Mouse (Mus musculus) stomach, embryonic 16.5 days (tissue): ENCODE data around the gene Atp5b. TPM values are rescaled to one million over a fixed set of nuclear protein-coding genes. Genes with fewer than 3 reads are reported as not detected.

Experiments used
- ATAC-seq: fragments of 200-750 bp; cut with Nextera tagmentation; 2 replicates; pipeline ENCODE4 v1.8.0; 2017; ENCODE audit warnings: moderate number of reproducible peaks, moderate TSS enrichment; ENCODE audit not compliant: insufficient read depth, low FRiP score
- H3K27ac ChIP-seq: fragments of 300-500 bp; sonication (generic); 2 replicates; pipeline ENCODE4 v1.5.1; 2014; ENCODE audit warnings: low read length
- H3K27me3 ChIP-seq: fragments of 300-500 bp; sonication (generic); 2 replicates; pipeline ENCODE4 v1.6.1; 2014; ENCODE audit warnings: low read length, control low read depth, mixed read lengths; ENCODE audit not compliant: control insufficient read depth, insufficient read depth
- H3K36me3 ChIP-seq: fragments of 300-500 bp; sonication (generic); 2 replicates; pipeline ENCODE4 v1.6.1; 2014; ENCODE audit warnings: low read length; ENCODE audit not compliant: control insufficient read depth, insufficient read depth
- H3K4me1 ChIP-seq: fragments of 300-500 bp; sonication (generic); 2 replicates; pipeline ENCODE4 v1.6.1; 2014; ENCODE audit warnings: low read length, control low read depth, mixed read lengths; ENCODE audit not compliant: control insufficient read depth, insufficient read depth
- H3K4me2 ChIP-seq: fragments of 300-500 bp; sonication (generic); 2 replicates; pipeline ENCODE4 v1.6.1; 2014; ENCODE audit warnings: low read depth, low read length, mixed read lengths
- H3K4me3 ChIP-seq: fragments of 300-500 bp; sonication (generic); replicated peaks from 2 replicates; pipeline ENCODE4 v1.5.1; 2014; ENCODE audit warnings: mild to moderate bottlenecking, low read length
- H3K9ac ChIP-seq: fragments of 300-500 bp; sonication (generic); 2 replicates; pipeline ENCODE4 v1.6.1; 2014; ENCODE audit warnings: low read length
- H3K9me3 ChIP-seq: fragments of 300-500 bp; sonication (generic); replicated peaks from 2 replicates; pipeline ENCODE4 v1.6.1; 2016; ENCODE audit warnings: low read length, control low read depth; ENCODE audit not compliant: control insufficient read depth
- WGBS: fragments of 180-500 bp; shearing (Covaris S2); extraction: QIAGEN DNeasy Blood & Tissue Kit; methylation state at CpG from one replicate; pipeline ENCODE4 v1.1.7; 2014; 5-methylcytosine and 5-hydroxymethylcytosine counted together
- polyA plus RNA-seq: library from polyadenylated mRNA; unstranded; fragments of >200 nt; fragmentation: Nextera tagmentation; extraction: Ambion mirVana; gene quantifications from 2 replicates; pipeline ENCODE4 v1.2.1, GENCODE M21; 2015

Atp5b gene
- polyA plus RNA-seq, 1 experiment from 2014 or later, result 2,507 TPM

- Histone ChIP-seq H3K4me2 (peak overlapping the region; percentile 91), H3K9me3 (no peaks in the 10 kb centered on the region), H3K9ac (peak overlapping the region; percentile 87), H3K4me3 (peak overlapping the region; percentile 83), H3K36me3 (peaks cover 21% of the 10 kb centered on the region; the same call in 1 of the 2 replicates), H3K4me1 (peaks cover 28% of the 10 kb centered on the region), H3K27me3 (no peaks in the 10 kb centered on the region), H3K27ac (peak overlapping the region; percentile 97)
- 1% methylated on average over 79 of the region's 88 CpGs for WGBS
- peak; percentile 63 for ATAC-seq
Observed at GRCm38 (mm10) chr10:128092506-128093495, 9.7 kb downstream of the Atp5b start.

- H3K27ac ChIP-seq, result peak overlapping the region; percentile 97
- peak overlapping the region; percentile 91 for H3K4me2 ChIP-seq
- no peaks in the 10 kb centered on the region for H3K9me3 ChIP-seq
- H3K4me1 ChIP-seq, result peaks cover 28% of the 10 kb centered on the region
- no peak for ATAC-seq
- WGBS, result 29% methylated on average over 13 of the region's 13 CpGs
- H3K9ac ChIP-seq, result peak overlapping the region; percentile 87
- no peaks in the 10 kb centered on the region for H3K27me3 ChIP-seq
- peak overlapping the region; percentile 83 for H3K4me3 ChIP-seq
- peaks cover 13% of the 10 kb centered on the region; the same call in 1 of the 2 replicates for H3K36me3 ChIP-seq
Observed at GRCm38 (mm10) chr10:128093496-128094294, 10.6 kb downstream of the Atp5b start.

GRCm38 (mm10) chr10:128094340-128094968 is 11.4 kb downstream of the Atp5b start:
- peaks cover 7% of the 10 kb centered on the region; the same call in 1 of the 2 replicates for H3K36me3 ChIP-seq
- H3K9me3 ChIP-seq, result no peaks in the 10 kb centered on the region
- 13% methylated on average over 19 of the region's 19 CpGs for WGBS
- peak overlapping the region; percentile 61 for H3K9ac ChIP-seq
- H3K4me1 ChIP-seq, result peaks cover 28% of the 10 kb centered on the region
- peak overlapping the region; percentile 83 for H3K4me3 ChIP-seq
- peak overlapping the region; percentile 91 for H3K4me2 ChIP-seq
- peak; percentile 82 for ATAC-seq
- H3K27ac ChIP-seq, result peak overlapping the region; percentile 97
- H3K27me3 ChIP-seq, result no peaks in the 10 kb centered on the region

- Histone ChIP-seq H3K27ac (peak overlapping the region; percentile 97), H3K27me3 (no peaks in the 10 kb centered on the region), H3K4me2 (peak overlapping the region; percentile 91), H3K9ac (peak overlapping the region; percentile 29; the same call in 1 of the 2 replicates), H3K9me3 (no peaks in the 10 kb centered on the region), H3K36me3 (no peaks in the 10 kb centered on the region), H3K4me1 (peaks cover 28% of the 10 kb centered on the region), H3K4me3 (peak overlapping the region; percentile 83)
- WGBS, result 33% methylated on average over 9 of the region's 9 CpGs
- ATAC-seq, result no peak
Observed at GRCm38 (mm10) chr10:128095003-128095636, 12.0 kb downstream of the Atp5b start.

GRCm38 (mm10) chr10:128096313-128096692 is 13.2 kb downstream of the Atp5b start:
- H3K4me3 ChIP-seq, result peak overlapping the region; percentile 97
- ATAC-seq, result no peak
- peaks cover 25% of the 10 kb centered on the region for H3K4me1 ChIP-seq
- H3K27ac ChIP-seq, result no peak overlapping the region
- no peaks in the 10 kb centered on the region for H3K36me3 ChIP-seq
- 23% methylated on average over 4 of the region's 4 CpGs for WGBS
- no peaks in the 10 kb centered on the region for H3K9me3 ChIP-seq
- H3K4me2 ChIP-seq, result peak overlapping the region; percentile 10; the same call in 1 of the 2 replicates
- no peaks in the 10 kb centered on the region for H3K27me3 ChIP-seq
- 0 out of 2 replicates have a peak overlapping the region, but pooled peaks have one; percentile 9 for H3K9ac ChIP-seq

- Histone ChIP-seq H3K9me3 (no peaks in the 10 kb centered on the region), H3K9ac (peak overlapping the region; percentile 94), H3K27ac (peak overlapping the region; percentile 44), H3K4me3 (peak overlapping the region; percentile 97), H3K27me3 (no peaks in the 10 kb centered on the region), H3K36me3 (no peaks in the 10 kb centered on the region), H3K4me2 (peak overlapping the region; percentile 66), H3K4me1 (peaks cover 19% of the 10 kb centered on the region)
- peak; percentile 70 for ATAC-seq
- under 1% methylated on average over 82 of the region's 86 CpGs for WGBS
Observed at GRCm38 (mm10) chr10:128096693-128097586, 13.9 kb downstream of the Atp5b start.

- no peaks in the 10 kb centered on the region for H3K9me3 ChIP-seq
- peaks cover 16% of the 10 kb centered on the region for H3K4me1 ChIP-seq
- H3K27me3 ChIP-seq, result no peaks in the 10 kb centered on the region
- peak overlapping the region; percentile 66 for H3K4me2 ChIP-seq
- WGBS, result under 1% methylated on average over 13 of the region's 13 CpGs
- no peak for ATAC-seq
- peak overlapping the region; percentile 94 for H3K9ac ChIP-seq
- no peaks in the 10 kb centered on the region for H3K36me3 ChIP-seq
- peak overlapping the region; percentile 97 for H3K4me3 ChIP-seq
- H3K27ac ChIP-seq, result peak overlapping the region; percentile 44
Observed at GRCm38 (mm10) chr10:128097587-128097971, 14.5 kb downstream of the Atp5b start.
